Mouse (Mus musculus) erythroblast, adult 5-6 weeks (primary cell): ENCODE data around the gene Ppp1r37. TPM values are rescaled to one million over a fixed set of nuclear protein-coding genes. Genes with fewer than 3 reads are reported as not detected.
"Not testable (repeated sequence)": the region's sequence is repeated elsewhere in the genome, so short reads cannot be mapped to it uniquely, and the experiment has no call there.

Experiments used
- ATAC-seq: replicated peaks from 2 replicates; pipeline ENCODE4 v1.8.0; 2016; ENCODE audit warnings: moderate number of reproducible peaks, mild to moderate bottlenecking, moderate TSS enrichment, inconsistent platforms; ENCODE audit not compliant: poor library complexity, low FRiP score, severe bottlenecking
- total RNA-seq, 2 experiments: library from RNA; stranded (forward) in 1 of 2; stranded (reverse) in 1 of 2; fragments of 150-400 nt in 1 of 2; fragments of 200-764, 138-1000 nt in 1 of 2; gene quantifications; 2 replicates each; pipeline versions ENCODE4 v1.2.3 to v1.2.4; 2015 to 2017; ENCODE audit warnings: low replicate concordance in 2 of 2

Ppp1r37 gene
- total RNA-seq (2015; ENCODE audit: low replicate concordance), result 12.5 and 13.3 TPM in 2 replicates
- 22.9 and 37.9 TPM in 2 replicates for total RNA-seq (2017; ENCODE audit: low replicate concordance)

GRCm38 (mm10) chr7:19562643-19563410 lies at the start of gene Ppp1r37:
Gene Ppp1r37 (minus strand): TSS chr7:19563076.
- ATAC-seq, result 0 out of 2 replicates have a peak, but pooled peaks have one; percentile 13

GRCm38 (mm10) chr7:19610969-19611368 lies 48.1 kb upstream of the Ppp1r37 start:
- ATAC-seq, result no peak

GRCm38 (mm10) chr7:19609641-19610332 lies 46.9 kb upstream of the Ppp1r37 start:
- ATAC-seq, result no peak

GRCm38 (mm10) chr7:19607291-19607690 lies 44.4 kb upstream of the Ppp1r37 start:
- ATAC-seq, result no peak

- not testable (repeated sequence) for ATAC-seq
These were observed 41.8 kb upstream of the Ppp1r37 start for GRCm38 (mm10) chr7:19604606-19605214.

- ATAC-seq, result peak; percentile 98
These were observed 41.2 kb upstream of the Ppp1r37 start, which contains the start of gene Clasrp for GRCm38 (mm10) chr7:19603849-19604605. Gene Clasrp (minus strand): TSS chr7:19604486.

GRCm38 (mm10) chr7:19603055-19603454 lies 40.2 kb upstream of the Ppp1r37 start:
- no peak for ATAC-seq

- ATAC-seq, result no peak
These were observed 37.7 kb upstream of the Ppp1r37 start for GRCm38 (mm10) chr7:19600562-19600961.

GRCm38 (mm10) chr7:19593061-19593730 lies 30.3 kb upstream of the Ppp1r37 start:
- ATAC-seq, result peak; percentile 41

GRCm38 (mm10) chr7:19589917-19590316 lies 27.0 kb upstream of the Ppp1r37 start:
- peak; percentile 79 for ATAC-seq

GRCm38 (mm10) chr7:19589207-19589606 lies 26.3 kb upstream of the Ppp1r37 start:
- ATAC-seq, result peak; percentile 52

- no peak for ATAC-seq
These were observed 23.4 kb upstream of the Ppp1r37 start for GRCm38 (mm10) chr7:19586269-19586668.

GRCm38 (mm10) chr7:19580634-19581033 lies 17.8 kb upstream of the Ppp1r37 start:
- ATAC-seq, result no peak

GRCm38 (mm10) chr7:19579751-19580150 lies 16.9 kb upstream of the Ppp1r37 start:
- no peak for ATAC-seq

GRCm38 (mm10) chr7:19578436-19578835 lies 15.6 kb upstream of the Ppp1r37 start:
- no peak for ATAC-seq

GRCm38 (mm10) chr7:19577877-19578414 lies 15.1 kb upstream of the Ppp1r37 start:
- ATAC-seq, result peak; percentile 26; the same call in 1 of the 2 replicates

GRCm38 (mm10) chr7:19577141-19577852 lies 14.4 kb upstream of the Ppp1r37 start, which contains the start of the genes Zfp296 and Gemin7:
Gene Zfp296 (plus strand): TSS chr7:19577287.
Gene Gemin7 (minus strand): TSS chr7:19577595.
- ATAC-seq, result 0 out of 2 replicates have a peak, but pooled peaks have one; percentile 13

GRCm38 (mm10) chr7:19575559-19575958 lies 12.7 kb upstream of the Ppp1r37 start:
- ATAC-seq, result no peak
